Mouse (Mus musculus) bone marrow macrophage, adult 2 months (primary cell): Measurements from ENCODE around the gene Sox5. TPM values are rescaled to one million over a fixed set of nuclear protein-coding genes. Genes with fewer than 3 reads are reported as not detected.

Experiments used
- H3K27ac ChIP-seq: 2 replicates; pipeline ENCODE4 v1.5.1; 2012; ENCODE audit warnings: low read depth, low read length; ENCODE audit not compliant: insufficient read depth
- H3K4me1 ChIP-seq: 2 replicates; pipeline ENCODE4 v1.6.1; 2012; ENCODE audit warnings: low read length; ENCODE audit not compliant: control insufficient read depth, insufficient read depth
- H3K4me3 ChIP-seq: 2 replicates; pipeline ENCODE4 v1.5.1; 2012; ENCODE audit warnings: mild to moderate bottlenecking, low read length, moderate library complexity; ENCODE audit not compliant: insufficient read depth
- CTCF ChIP-seq: IDR thresholded peaks from 2 replicates; pipeline ENCODE4 v1.5.1; 2012; ENCODE audit warnings: low read depth, mild to moderate bottlenecking, low read length, moderate library complexity
- POLR2A ChIP-seq: IDR thresholded peaks from 2 replicates; pipeline ENCODE4 v1.6.1; 2012; ENCODE audit warnings: mild to moderate bottlenecking, low read depth, low read length, borderline replicate concordance
- polyA plus RNA-seq: library from polyadenylated mRNA; stranded (reverse); fragments of >200 nt; gene quantifications from 2 replicates; pipeline ENCODE4 v1.2.4, GENCODE M21; 2012; ENCODE audit not compliant: missing spikeins, insufficient read depth, insufficient read length

Sox5 gene
- polyA plus RNA-seq, 1 experiment = 0.58 TPM

- TF ChIP-seq POLR2A (no peak), CTCF (no peak)
- Histone ChIP-seq H3K27ac (no peak overlapping the region), H3K4me1 (no peaks in the 10 kb centered on the region), H3K4me3 (no peak overlapping the region)
Measured at GRCm38 (mm10) chr6:144086096-144086810, 695.5 kb downstream of the Sox5 start.

GRCm38 (mm10) chr6:144082297-144082696 is 699.5 kb downstream of the Sox5 start:
- TF ChIP-seq POLR2A (no peak), CTCF (no peak)
- Histone ChIP-seq H3K4me3 (no peak overlapping the region), H3K4me1 (no peaks in the 10 kb centered on the region), H3K27ac (no peak overlapping the region)

GRCm38 (mm10) chr6:144077826-144078225 is 704.0 kb downstream of the Sox5 start:
- Histone ChIP-seq H3K27ac (no peak overlapping the region), H3K4me3 (no peak overlapping the region), H3K4me1 (no peaks in the 10 kb centered on the region)
- TF ChIP-seq CTCF (no peak), POLR2A (no peak)

- Histone ChIP-seq H3K4me3 (no peak overlapping the region), H3K27ac (no peak overlapping the region)
- no peak for TF ChIP-seq CTCF
- TF ChIP-seq POLR2A = no peak
Measured at GRCm38 (mm10) chr6:144076376-144076775, 705.4 kb downstream of the Sox5 start.

GRCm38 (mm10) chr6:144075327-144075941 is 706.3 kb downstream of the Sox5 start:
- no peak overlapping the region for H3K27ac ChIP-seq
- TF ChIP-seq CTCF (no peak), POLR2A (no peak)
- H3K4me3 ChIP-seq = no peak overlapping the region

More at GRCm38 (mm10) chr6:144076376-144076775, 705.4 kb downstream of the Sox5 start:
- H3K4me1 ChIP-seq = no peaks in the 10 kb centered on the region

GRCm38 (mm10) chr6:144074826-144075225 is 707.0 kb downstream of the Sox5 start:
- no peak overlapping the region for H3K27ac ChIP-seq
- H3K4me1 ChIP-seq = no peaks in the 10 kb centered on the region
- H3K4me3 ChIP-seq = no peak overlapping the region
- no peak for TF ChIP-seq POLR2A
- TF ChIP-seq CTCF = no peak

More at GRCm38 (mm10) chr6:144075327-144075941, 706.3 kb downstream of the Sox5 start:
- no peaks in the 10 kb centered on the region for H3K4me1 ChIP-seq

GRCm38 (mm10) chr6:144070461-144070860 is 711.3 kb downstream of the Sox5 start:
- TF ChIP-seq CTCF (no peak), POLR2A (no peak)
- H3K27ac ChIP-seq = no peak overlapping the region
- no peaks in the 10 kb centered on the region for H3K4me1 ChIP-seq
- no peak overlapping the region for H3K4me3 ChIP-seq

- Histone ChIP-seq H3K27ac (no peak overlapping the region), H3K4me1 (no peaks in the 10 kb centered on the region), H3K4me3 (no peak overlapping the region)
- TF ChIP-seq POLR2A (no peak), CTCF (no peak)
Measured at GRCm38 (mm10) chr6:144067491-144067890, 714.3 kb downstream of the Sox5 start.

- TF ChIP-seq CTCF = no peak
- no peak for TF ChIP-seq POLR2A
- Histone ChIP-seq H3K4me1 (no peaks in the 10 kb centered on the region), H3K27ac (no peak overlapping the region), H3K4me3 (no peak overlapping the region)
Measured at GRCm38 (mm10) chr6:144062428-144062827, 719.3 kb downstream of the Sox5 start.

- H3K4me1 ChIP-seq = no peaks in the 10 kb centered on the region
- H3K4me3 ChIP-seq = no peak overlapping the region
- H3K27ac ChIP-seq = no peak overlapping the region
- TF ChIP-seq POLR2A = no peak
- no peak for TF ChIP-seq CTCF
Measured at GRCm38 (mm10) chr6:144061814-144062213, 720.0 kb downstream of the Sox5 start.
